Comparison of ENCODE assay signal across 10 mouse cellular contexts in genomic region chr7:139538541-139538940, GRCm38 (mm10). TPM values are rescaled to one million over a fixed set of nuclear protein-coding genes. Genes with fewer than 3 reads are reported as not detected.
DNase-seq lines count a peak whose midpoint lies in the region; ATAC-seq and TF ChIP-seq lines count a peak whose summit lies in the region.
"Had no signal": no experiment of that assay in that cellular context is flagged by ENCODE, and none has a peak within 500 bp of the region (broad histone marks: within the 10 kb centered on the region; RNA-seq: fewer than 3 reads in every experiment).

No protein-coding gene starts in this region.

- no peaks in the 10 kb centered on the region for H3K36me3 ChIP-seq in forebrain, postnatal 0 days (ENCODE audit: insufficient read depth)
- H3K36me3 ChIP-seq in forebrain, embryonic 10.5 days (replicated peaks) = no peaks in the 10 kb centered on the region

- H3K27me3 ChIP-seq in forebrain, postnatal 0 days (ENCODE audit: insufficient read depth, low read length) = no peaks in the 10 kb centered on the region
- peaks cover 100% of the 10 kb centered on the region for H3K27me3 ChIP-seq in forebrain, embryonic 10.5 days (ENCODE audit: poor library complexity, severe bottlenecking)

- H3K4me3 ChIP-seq in forebrain, postnatal 0 days (ENCODE audit: low read depth, low read length) = no peak overlapping the region
- no peak overlapping the region for H3K4me3 ChIP-seq in forebrain, embryonic 10.5 days
- H3K4me3 ChIP-seq: forebrain, embryonic 13.5 days had no signal

- H3K9ac ChIP-seq in forebrain, postnatal 0 days = no peak overlapping the region
- H3K9ac ChIP-seq: forebrain, embryonic 13.5 days had no signal

- TF ChIP-seq CTCF in forebrain, postnatal 0 days (IDR thresholded peaks at IDR 0.05; ENCODE audit: low read depth) = no peak

- WGBS in forebrain, postnatal 0 days = 62% methylated on average over 2 of the region's 2 CpGs
- 82% methylated on average over 2 of the region's 2 CpGs for WGBS in forebrain, embryonic 10.5 days

- no peak overlapping the region for H3K4me2 ChIP-seq in forebrain, postnatal 0 days (ENCODE audit: low read depth)
- H3K4me2 ChIP-seq: forebrain, embryonic 13.5 days had no signal

- no peaks in the 10 kb centered on the region for H3K9me3 ChIP-seq in forebrain, postnatal 0 days (ENCODE audit: low read length)
- no peaks in the 10 kb centered on the region for H3K9me3 ChIP-seq in forebrain, embryonic 10.5 days
- H3K9me3 ChIP-seq: forebrain, embryonic 13.5 days had no signal

- no peak overlapping the region for H3K27ac ChIP-seq in forebrain, postnatal 0 days (ENCODE audit: low read depth, low read length)
- no peak overlapping the region for H3K27ac ChIP-seq in forebrain, embryonic 10.5 days
- H3K27ac ChIP-seq: forebrain, embryonic 13.5 days had no signal

- ATAC-seq in forebrain, postnatal 0 days = peak; percentile 53; the same call in 1 of the 2 replicates
- ATAC-seq: forebrain, embryonic 13.5 days had no signal

- peak; percentile 57 for DNase-seq in forebrain, postnatal 0 days
- DNase-seq in forebrain, embryonic 10.5 days (ENCODE audit: extremely low spot score, low spot score) = no peak
- peak; percentile 2 to 8 for DNase-seq in spleen, postnatal 36 days (ENCODE audit: low spot score in 2 of 2)
- no peak for DNase-seq in spleen, postnatal 14 days (ENCODE audit: low spot score in 2 of 2)
- peak; percentile 38 to 50 for DNase-seq in layer of hippocampus, postnatal 10 days (ENCODE audit: low spot score in 2 of 2)
- DNase-seq in telencephalon, adult 2 months (ENCODE audit: low read depth, low spot score) = peak; percentile 44
- DNase-seq in yolk sac, embryonic 10.5 days (ENCODE audit: low spot score) = no peak
- no peak for DNase-seq in adrenal gland, postnatal 14 days

- no peaks in the 10 kb centered on the region for H3K4me1 ChIP-seq in forebrain, postnatal 0 days (ENCODE audit: insufficient read depth)
- H3K4me1 ChIP-seq in forebrain, embryonic 10.5 days = no peaks in the 10 kb centered on the region
- H3K4me1 ChIP-seq: forebrain, embryonic 13.5 days had no signal

RNA-seq across cellular contexts. Expression of gene Nkx6-2, which starts 44.1 kb away (rescaled TPM):
- total RNA-seq in forebrain, postnatal 0 days (2014; rRNA removed) = 1.00 and 1.2 TPM in 2 replicates
- 0.52 and 1.4 TPM in 2 replicates for polyA plus RNA-seq in forebrain, postnatal 0 days (2015; fragmentation: Nextera tagmentation; extraction: Ambion mirVana)
- polyA plus RNA-seq in forebrain, embryonic 10.5 days (2016; fragmentation: Nextera tagmentation; extraction: Ambion mirVana) = 2.0 and 5.5 TPM in 2 replicates
- total RNA-seq in layer of hippocampus, postnatal 10 days (2021) = under 1 TPM; 0.29 to 0.37 TPM
- not detected in 2 replicates for total RNA-seq in adrenal gland, postnatal 14 days (2021)
- polyA plus RNA-seq: large intestine, adult 2 months had no signal

Comparison
In these comparisons a context has a peak if more than half of its experiments do, and no peak if none do; other contexts are left out.
1. DNase-seq: peak in forebrain, postnatal 0 days (single experiment), spleen, postnatal 36 days (2 of 2), layer of hippocampus, postnatal 10 days (2 of 2) and telencephalon, adult 2 months (single experiment); none in forebrain, embryonic 10.5 days (single experiment), spleen, postnatal 14 days (0 of 2), yolk sac, embryonic 10.5 days (single experiment) and adrenal gland, postnatal 14 days (single experiment).